ENCODE assay signal across 19 mouse cellular contexts in genomic region chr12:24537201-24537600, GRCm38 (mm10). TPM values are rescaled to one million over a fixed set of nuclear protein-coding genes. Genes with fewer than 3 reads are reported as not detected.
DNase-seq lines count a peak whose midpoint lies in the region; ATAC-seq and TF ChIP-seq lines count a peak whose summit lies in the region.
"Had no signal": no experiment of that assay in that cellular context is flagged by ENCODE, and none has a peak within 500 bp of the region (broad histone marks: within the 10 kb centered on the region; RNA-seq: fewer than 3 reads in every experiment).

No protein-coding gene starts in this region.

- H3K9ac ChIP-seq in embryonic facial prominence, embryonic 13.5 days, result no peak overlapping the region
- H3K9ac ChIP-seq in hindbrain, embryonic 16.5 days (ENCODE audit: low read depth, low read length), result no peak overlapping the region
- no peak overlapping the region for H3K9ac ChIP-seq in hindbrain, embryonic 12.5 days
- H3K9ac ChIP-seq in MEL (ENCODE audit: control insufficient read depth, low read depth, low read length, poor library complexity, severe bottlenecking), result no peak overlapping the region
- H3K9ac ChIP-seq: forebrain, embryonic 15.5 days; liver, embryonic 15.5 days; lung, embryonic 15.5 days; midbrain, embryonic 13.5 days; neural tube, embryonic 12.5 days had no signal

- H3K4me2 ChIP-seq in embryonic facial prominence, embryonic 13.5 days, result no peak overlapping the region
- no peak overlapping the region for H3K4me2 ChIP-seq in hindbrain, embryonic 16.5 days (ENCODE audit: low read length)
- no peak overlapping the region for H3K4me2 ChIP-seq in hindbrain, embryonic 12.5 days (replicated peaks)
- H3K4me2 ChIP-seq: forebrain, embryonic 15.5 days; liver, embryonic 15.5 days; lung, embryonic 15.5 days; midbrain, embryonic 13.5 days; neural tube, embryonic 12.5 days had no signal

- TF ChIP-seq CTCF in MEL (IDR thresholded peaks at IDR 0.05 in 2 of 3, conservative IDR thresholded peaks at IDR 0.05 in 1 of 3; ENCODE audit: control insufficient read depth in 1 of 3, insufficient read depth in 1 of 3, low read depth in 2 of 3, low read length in 3 of 3, poor library complexity in 1 of 3, severe bottlenecking in 1 of 3), result no peak

- H3K4me3 ChIP-seq in embryonic facial prominence, embryonic 13.5 days, result no peak overlapping the region
- H3K4me3 ChIP-seq in embryonic facial prominence, embryonic 10.5 days, result no peak overlapping the region
- no peak overlapping the region for H3K4me3 ChIP-seq in hindbrain, embryonic 16.5 days (ENCODE audit: low read length)
- no peak overlapping the region for H3K4me3 ChIP-seq in hindbrain, embryonic 12.5 days
- H3K4me3 ChIP-seq in MEL (ENCODE audit: control insufficient read depth in 1 of 2, insufficient read depth in 1 of 2, low read depth in 2 of 2, low read length in 2 of 2), result no peak overlapping the region
- H3K4me3 ChIP-seq: forebrain, embryonic 15.5 days; liver, embryonic 15.5 days; lung, embryonic 15.5 days; megakaryocyte, embryonic 14.5 days; midbrain, embryonic 13.5 days; neural tube, embryonic 12.5 days had no signal

- no peak for ATAC-seq in embryonic facial prominence, embryonic 13.5 days (ENCODE audit: insufficient number of reproducible peaks, insufficient read depth, low FRiP score, low TSS enrichment, low read depth)
- no peak for ATAC-seq in hindbrain, embryonic 16.5 days
- ATAC-seq in hindbrain, embryonic 12.5 days (ENCODE audit: low FRiP score), result no peak
- ATAC-seq: forebrain, embryonic 15.5 days; inflammation-experienced regulatory T-cells, adult 6 months had no signal

- peaks cover 14% of the 10 kb centered on the region for H3K36me3 ChIP-seq in embryonic facial prominence, embryonic 13.5 days
- peaks cover 8% of the 10 kb centered on the region; the same call in 1 of the 2 replicates for H3K36me3 ChIP-seq in embryonic facial prominence, embryonic 10.5 days (replicated peaks)
- peaks cover 8% of the 10 kb centered on the region; the same call in 1 of the 2 replicates for H3K36me3 ChIP-seq in hindbrain, embryonic 16.5 days (ENCODE audit: control insufficient read depth, insufficient read depth, low read length)
- H3K36me3 ChIP-seq in hindbrain, embryonic 12.5 days, result peaks cover 9% of the 10 kb centered on the region
- peaks cover 0 to 29% of the 10 kb centered on the region in 2 experiments; a peak in 2 of 4 replicates for H3K36me3 ChIP-seq in MEL (ENCODE audit: control insufficient read depth in 1 of 2, insufficient read depth in 2 of 2, low read length in 2 of 2)
- H3K36me3 ChIP-seq: lung, embryonic 15.5 days had no signal

- no peak for TF ChIP-seq EP300 in MEL (IDR thresholded peaks at IDR 0.05; ENCODE audit: low read depth in 1 of 2, low read length in 2 of 2)

- no peaks in the 10 kb centered on the region for H3K4me1 ChIP-seq in embryonic facial prominence, embryonic 13.5 days
- H3K4me1 ChIP-seq in embryonic facial prominence, embryonic 10.5 days, result peaks cover 5% of the 10 kb centered on the region; the same call in 1 of the 2 replicates
- no peaks in the 10 kb centered on the region for H3K4me1 ChIP-seq in hindbrain, embryonic 16.5 days (ENCODE audit: control insufficient read depth, insufficient read depth, low read depth, low read length)
- 0 out of 2 replicates have a peak, but pooled peaks cover 7% of the 10 kb centered on the region for H3K4me1 ChIP-seq in hindbrain, embryonic 12.5 days
- peaks cover 26 to 28% of the 10 kb centered on the region in 2 experiments for H3K4me1 ChIP-seq in MEL (ENCODE audit: control insufficient read depth in 1 of 2, insufficient read depth in 2 of 2, low read length in 2 of 2)
- H3K4me1 ChIP-seq: lung, embryonic 15.5 days; neural tube, embryonic 12.5 days had no signal

- no peak for TF ChIP-seq POLR2A in MEL (IDR thresholded peaks at IDR 0.05; ENCODE audit: control insufficient read depth in 1 of 2, insufficient read depth in 1 of 2, low read depth in 1 of 2, low read length in 2 of 2, poor library complexity in 1 of 2)

- no peaks in the 10 kb centered on the region for H3K79me2 ChIP-seq in MEL (ENCODE audit: control insufficient read depth, insufficient read depth, low read length, poor library complexity)

- no peak for DNase-seq in embryonic facial prominence, embryonic 10.5 days (ENCODE audit: low spot score)
- DNase-seq in MEL (ENCODE audit: low read depth, low spot score), result no peak
- peak; percentile 93 for DNase-seq in fat pad, adult 2 months (ENCODE audit: extremely low read depth, low read depth, low spot score)
- no peak for DNase-seq in cerebellum, postnatal 10 days
- DNase-seq in embryo, embryonic 10.5 days (ENCODE audit: low spot score), result no peak
- DNase-seq: gastrocnemius, postnatal 25 days; kidney, adult 18-20 months; kidney, postnatal 14 days; thymus, postnatal 14 days had no signal

- H3K27ac ChIP-seq in embryonic facial prominence, embryonic 13.5 days, result peak overlapping the region; percentile 68
- no peak overlapping the region for H3K27ac ChIP-seq in embryonic facial prominence, embryonic 10.5 days (replicated peaks)
- peak overlapping the region; percentile 34; the same call in 1 of the 2 replicates for H3K27ac ChIP-seq in hindbrain, embryonic 16.5 days (ENCODE audit: low read depth, low read length)
- H3K27ac ChIP-seq in hindbrain, embryonic 12.5 days, result no peak overlapping the region; the same call in 1 of the 2 replicates
- H3K27ac ChIP-seq in MEL (ENCODE audit: control insufficient read depth, low read depth, low read length), result peak overlapping the region; percentile 36
- H3K27ac ChIP-seq: forebrain, embryonic 15.5 days; liver, embryonic 15.5 days; lung, embryonic 15.5 days; midbrain, embryonic 13.5 days; neural tube, embryonic 12.5 days had no signal

- no peaks in the 10 kb centered on the region for H3K27me3 ChIP-seq in embryonic facial prominence, embryonic 13.5 days
- H3K27me3 ChIP-seq in embryonic facial prominence, embryonic 10.5 days (replicated peaks; ENCODE audit: low read depth, poor library complexity, severe bottlenecking), result no peaks in the 10 kb centered on the region
- H3K27me3 ChIP-seq in hindbrain, embryonic 16.5 days (replicated peaks; ENCODE audit: control insufficient read depth, insufficient read depth, low read length), result no peaks in the 10 kb centered on the region
- no peaks in the 10 kb centered on the region for H3K27me3 ChIP-seq in hindbrain, embryonic 12.5 days
- no peaks in the 10 kb centered on the region for H3K27me3 ChIP-seq in MEL (ENCODE audit: control insufficient read depth in 1 of 2, insufficient read depth in 2 of 2, low read length in 2 of 2)
- H3K27me3 ChIP-seq: forebrain, embryonic 15.5 days; liver, embryonic 15.5 days; lung, embryonic 15.5 days; megakaryocyte, embryonic 14.5 days; midbrain, embryonic 13.5 days; neural tube, embryonic 12.5 days had no signal

- 50% methylated on average over 2 of the region's 2 CpGs for WGBS in embryonic facial prominence, embryonic 13.5 days
- WGBS in embryonic facial prominence, embryonic 10.5 days, result 56% methylated on average over 2 of the region's 2 CpGs
- WGBS in hindbrain, embryonic 16.5 days, result 58% methylated on average over 2 of the region's 2 CpGs
- 42% methylated on average over 2 of the region's 2 CpGs for WGBS in hindbrain, embryonic 12.5 days

- no peak for TF ChIP-seq RAD21 in MEL (IDR thresholded peaks at IDR 0.05; ENCODE audit: low read depth, low read length)

- no peaks in the 10 kb centered on the region for H3K9me3 ChIP-seq in embryonic facial prominence, embryonic 13.5 days
- H3K9me3 ChIP-seq in embryonic facial prominence, embryonic 10.5 days, result no peaks in the 10 kb centered on the region
- H3K9me3 ChIP-seq in hindbrain, embryonic 16.5 days (ENCODE audit: control insufficient read depth, low read length), result no peaks in the 10 kb centered on the region
- H3K9me3 ChIP-seq in hindbrain, embryonic 12.5 days (replicated peaks), result no peaks in the 10 kb centered on the region
- H3K9me3 ChIP-seq in MEL (replicated peaks; ENCODE audit: insufficient read depth, low read length), result no peaks in the 10 kb centered on the region
- H3K9me3 ChIP-seq: forebrain, embryonic 15.5 days; liver, embryonic 15.5 days; lung, embryonic 15.5 days; megakaryocyte, embryonic 14.5 days; midbrain, embryonic 13.5 days; neural tube, embryonic 12.5 days had no signal

TF ChIP-seq in MEL, 35 proteins besides CTCF, POLR2A, EP300 and RAD21:
- TF ChIP-seq MYC (IDR thresholded peaks at IDR 0.05; ENCODE audit: low read depth, low read length) (no peak), MYB (IDR thresholded peaks at IDR 0.05; ENCODE audit: low read depth, low read length) (no peak), ZKSCAN1 (IDR thresholded peaks at IDR 0.05; ENCODE audit: low read depth, low read length) (no peak), JUND (IDR thresholded peaks at IDR 0.05; ENCODE audit: low read depth, low read length) (no peak), CHD2 (IDR thresholded peaks at IDR 0.05; ENCODE audit: low read length) (no peak), BHLHE40 (IDR thresholded peaks at IDR 0.05; ENCODE audit: borderline replicate concordance, low read depth, low read length) (no peak), SIN3A (IDR thresholded peaks at IDR 0.05; ENCODE audit: low read length) (no peak), ELF1 (IDR thresholded peaks at IDR 0.05; ENCODE audit: low read depth, low read length) (no peak), USF2 (IDR thresholded peaks at IDR 0.05; ENCODE audit: borderline replicate concordance in 1 of 2, insufficient read depth in 1 of 2, low read depth in 1 of 2, low read length in 2 of 2) (no peak)
TF ChIP-seq in MEL: peak in this region for 0.

RNA-seq across cellular contexts. Expression of gene Grhl1, which starts 34.9 kb away (rescaled TPM):
- 9.0 and 10.1 TPM in 2 replicates for polyA plus RNA-seq in embryonic facial prominence, embryonic 13.5 days (2015; fragmentation: Nextera tagmentation; extraction: Ambion mirVana)
- polyA plus RNA-seq in embryonic facial prominence, embryonic 10.5 days (2016; fragmentation: Nextera tagmentation; extraction: Ambion mirVana), result 0.40 and 0.72 TPM in 2 replicates
- polyA plus RNA-seq in hindbrain, embryonic 16.5 days (2015; fragmentation: Nextera tagmentation; extraction: Ambion mirVana), result 1.2 and 1.8 TPM in 2 replicates
- polyA plus RNA-seq in hindbrain, embryonic 12.5 days (2016; fragmentation: Nextera tagmentation; extraction: Ambion mirVana), result 0.73 and 0.75 TPM in 2 replicates
- 0.50 and 0.69 TPM in 2 replicates for total RNA-seq in MEL (2012; rRNA removed)
- polyA plus RNA-seq in MEL (2012; ENCODE audit: insufficient read depth in 1 of 2, insufficient read length in 2 of 2, low read depth in 1 of 2, low replicate concordance in 2 of 2, missing spikeins in 1 of 2), result 1 to 10 TPM in 1 of 2 experiments, not detected in 1; 1.3 TPM

RNA-seq across cellular contexts. Expression of gene Taf1b, which starts 39.0 kb away (rescaled TPM):
- polyA plus RNA-seq in embryonic facial prominence, embryonic 13.5 days (2015; fragmentation: Nextera tagmentation; extraction: Ambion mirVana), result 32.3 and 32.9 TPM in 2 replicates
- polyA plus RNA-seq in embryonic facial prominence, embryonic 10.5 days (2016; fragmentation: Nextera tagmentation; extraction: Ambion mirVana), result 29.8 and 32.1 TPM in 2 replicates
- 33.2 and 33.4 TPM in 2 replicates for polyA plus RNA-seq in hindbrain, embryonic 16.5 days (2015; fragmentation: Nextera tagmentation; extraction: Ambion mirVana)
- 30.5 and 31.8 TPM in 2 replicates for polyA plus RNA-seq in hindbrain, embryonic 12.5 days (2016; fragmentation: Nextera tagmentation; extraction: Ambion mirVana)
- total RNA-seq in MEL (2012; rRNA removed), result 28.0 and 28.1 TPM in 2 replicates
- polyA plus RNA-seq in MEL (2012; ENCODE audit: insufficient read depth in 1 of 2, insufficient read length in 2 of 2, low read depth in 1 of 2, low replicate concordance in 2 of 2, missing spikeins in 1 of 2), result 10 to 100 TPM in 1 of 2 experiments, not detected in 1; 26.4 TPM

Comparison
In these comparisons a context has a peak if more than half of its experiments do, and no peak if none do; other contexts are left out.
1. H3K27ac ChIP-seq: peak in embryonic facial prominence, embryonic 13.5 days (single experiment), hindbrain, embryonic 16.5 days (single experiment) and MEL (single experiment); none in embryonic facial prominence, embryonic 10.5 days (single experiment) and hindbrain, embryonic 12.5 days (single experiment).